Mouse (Mus musculus) erythroblast, embryonic 14.5 days (primary cell): ENCODE data around the gene Tex2. TPM values are rescaled to one million over a fixed set of nuclear protein-coding genes. Genes with fewer than 3 reads are reported as not detected.

Source experiments
- H3K27me3 ChIP-seq: 2 replicates; pipeline ENCODE4 v1.6.1; 2012; ENCODE audit warnings: inconsistent platforms; ENCODE audit not compliant: control insufficient read depth
- H3K36me3 ChIP-seq: 2 replicates; pipeline ENCODE4 v1.6.1; 2012; ENCODE audit warnings: mild to moderate bottlenecking, inconsistent platforms; ENCODE audit not compliant: control insufficient read depth
- H3K4me1 ChIP-seq: 2 replicates; pipeline ENCODE4 v1.6.1; 2012; ENCODE audit warnings: inconsistent platforms; ENCODE audit not compliant: control insufficient read depth
- H3K4me3 ChIP-seq: replicated peaks from 2 replicates; pipeline ENCODE3; 2012; ENCODE audit warnings: moderate library complexity, mild to moderate bottlenecking, inconsistent platforms
- H3K9me3 ChIP-seq: 2 replicates; pipeline ENCODE4 v1.6.1; 2012; ENCODE audit warnings: low read length, inconsistent platforms, mixed read lengths; ENCODE audit not compliant: control insufficient read depth
- GATA1 ChIP-seq: IDR thresholded peaks from 2 replicates; pipeline ENCODE4 v1.6.1; 2012; ENCODE audit warnings: low read length, inconsistent platforms, mixed read lengths
- TAL1 ChIP-seq: IDR thresholded peaks from 3 replicates; pipeline ENCODE4 v1.6.1; 2012; ENCODE audit warnings: low read length, inconsistent platforms, mixed read lengths
- polyA plus RNA-seq: library from polyadenylated mRNA; stranded (reverse); fragments of >175 nt; gene quantifications from 2 replicates; pipeline ENCODE4 v1.2.3, GENCODE M21; 2012

Gene Tex2
- polyA plus RNA-seq, 1 experiment, result 0.56 TPM

GRCm38 (mm10) chr11:106527926-106528325 lies 85.3 kb downstream of the Tex2 start:
- peaks cover 6% of the 10 kb centered on the region for H3K4me1 ChIP-seq
- TF ChIP-seq TAL1, result no peak
- TF ChIP-seq GATA1, result no peak
- H3K9me3 ChIP-seq, result no peaks in the 10 kb centered on the region
- H3K27me3 ChIP-seq, result no peaks in the 10 kb centered on the region
- H3K36me3 ChIP-seq, result peaks cover 71% of the 10 kb centered on the region
- no peak overlapping the region for H3K4me3 ChIP-seq

- no peaks in the 10 kb centered on the region for H3K27me3 ChIP-seq
- H3K4me3 ChIP-seq, result no peak overlapping the region
- peaks cover 69% of the 10 kb centered on the region for H3K36me3 ChIP-seq
- H3K9me3 ChIP-seq, result no peaks in the 10 kb centered on the region
- no peak for TF ChIP-seq TAL1
- TF ChIP-seq GATA1, result no peak
- H3K4me1 ChIP-seq, result peaks cover 8% of the 10 kb centered on the region
Observed at GRCm38 (mm10) chr11:106527147-106527821, 85.9 kb downstream of the Tex2 start.

- H3K4me1 ChIP-seq, result peaks cover 3% of the 10 kb centered on the region; the same call in 1 of the 2 replicates
- TF ChIP-seq TAL1 (no peak), GATA1 (no peak)
- H3K36me3 ChIP-seq, result peaks cover 44% of the 10 kb centered on the region
- no peaks in the 10 kb centered on the region for H3K9me3 ChIP-seq
- H3K27me3 ChIP-seq, result no peaks in the 10 kb centered on the region
- H3K4me3 ChIP-seq, result no peak overlapping the region
Observed at GRCm38 (mm10) chr11:106522538-106522937, 90.7 kb downstream of the Tex2 start.

- Histone ChIP-seq H3K4me3 (no peak overlapping the region), H3K9me3 (no peaks in the 10 kb centered on the region), H3K27me3 (no peaks in the 10 kb centered on the region), H3K4me1 (peaks cover 3% of the 10 kb centered on the region; the same call in 1 of the 2 replicates), H3K36me3 (peaks cover 42% of the 10 kb centered on the region)
- TF ChIP-seq TAL1 (no peak), GATA1 (no peak)
Observed at GRCm38 (mm10) chr11:106521612-106522011, 91.6 kb downstream of the Tex2 start.

- Histone ChIP-seq H3K36me3 (peaks cover 36% of the 10 kb centered on the region), H3K27me3 (no peaks in the 10 kb centered on the region), H3K4me1 (peaks cover 4% of the 10 kb centered on the region)
Observed at GRCm38 (mm10) chr11:106520404-106520803, 92.8 kb downstream of the Tex2 start.

GRCm38 (mm10) chr11:106519519-106519918 lies 93.7 kb downstream of the Tex2 start:
- H3K4me1 ChIP-seq, result peaks cover 12% of the 10 kb centered on the region
- peaks cover 30% of the 10 kb centered on the region for H3K36me3 ChIP-seq
- H3K9me3 ChIP-seq, result no peaks in the 10 kb centered on the region
- no peaks in the 10 kb centered on the region for H3K27me3 ChIP-seq
- no peak for TF ChIP-seq GATA1
- no peak overlapping the region for H3K4me3 ChIP-seq

More at GRCm38 (mm10) chr11:106520404-106520803, 92.8 kb downstream of the Tex2 start:
- no peak overlapping the region for H3K4me3 ChIP-seq
- TF ChIP-seq GATA1 (no peak), TAL1 (no peak)
- no peaks in the 10 kb centered on the region for H3K9me3 ChIP-seq

GRCm38 (mm10) chr11:106518391-106518790 lies 94.8 kb downstream of the Tex2 start:
- Histone ChIP-seq H3K4me3 (no peak overlapping the region), H3K9me3 (no peaks in the 10 kb centered on the region), H3K27me3 (no peaks in the 10 kb centered on the region), H3K36me3 (peaks cover 21% of the 10 kb centered on the region), H3K4me1 (peaks cover 13% of the 10 kb centered on the region)
- TF ChIP-seq TAL1, result no peak
- no peak for TF ChIP-seq GATA1

- TF ChIP-seq TAL1, result peak; percentile 34; the same call in 1 of the 3 replicates
- no peak for TF ChIP-seq GATA1
- H3K9me3 ChIP-seq, result no peaks in the 10 kb centered on the region
- H3K4me3 ChIP-seq, result no peak overlapping the region
- peaks cover 38% of the 10 kb centered on the region for H3K36me3 ChIP-seq
- peaks cover 12% of the 10 kb centered on the region for H3K4me1 ChIP-seq
- no peaks in the 10 kb centered on the region for H3K27me3 ChIP-seq
Observed at GRCm38 (mm10) chr11:106515079-106515745, 98.0 kb downstream of the Tex2 start.

- no peaks in the 10 kb centered on the region for H3K9me3 ChIP-seq
- no peak overlapping the region for H3K4me3 ChIP-seq
- no peak for TF ChIP-seq TAL1
- TF ChIP-seq GATA1, result no peak
- H3K27me3 ChIP-seq, result no peaks in the 10 kb centered on the region
- peaks cover 12% of the 10 kb centered on the region for H3K4me1 ChIP-seq
- H3K36me3 ChIP-seq, result peaks cover 38% of the 10 kb centered on the region
Observed at GRCm38 (mm10) chr11:106514446-106514845, 98.8 kb downstream of the Tex2 start.

- no peaks in the 10 kb centered on the region for H3K27me3 ChIP-seq
- peaks cover 48% of the 10 kb centered on the region for H3K36me3 ChIP-seq
Observed at GRCm38 (mm10) chr11:106513166-106513565, 100.1 kb downstream of the Tex2 start.

More at GRCm38 (mm10) chr11:106513166-106513565, 100.1 kb downstream of the Tex2 start:
- Histone ChIP-seq H3K9me3 (peaks cover 11% of the 10 kb centered on the region), H3K4me1 (peaks cover 12% of the 10 kb centered on the region), H3K4me3 (no peak overlapping the region)
- TF ChIP-seq GATA1 (no peak), TAL1 (no peak)
